Mouse (Mus musculus) forebrain, embryonic 15.5 days (tissue): ENCODE results near the gene Dnaic2. TPM values are rescaled to one million over a fixed set of nuclear protein-coding genes. Genes with fewer than 3 reads are reported as not detected.

Experiments
- ATAC-seq: fragments of 200-750 bp; cut with Nextera tagmentation; replicated peaks from 2 replicates; pipeline ENCODE4 v1.8.0; 2017; ENCODE audit warnings: mild to moderate bottlenecking, moderate TSS enrichment, moderate library complexity
- H3K27ac ChIP-seq: fragments of 300-500 bp; sonication (generic); replicated peaks from 2 replicates; pipeline ENCODE4 v1.5.1; 2015; ENCODE audit warnings: mild to moderate bottlenecking, inconsistent platforms
- H3K27me3 ChIP-seq: fragments of 300-500 bp; sonication (generic); 2 replicates; pipeline ENCODE4 v1.6.1; 2015; ENCODE audit warnings: inconsistent platforms
- H3K36me3 ChIP-seq: fragments of 300-500 bp; sonication (generic); 2 replicates; pipeline ENCODE4 v1.6.1; 2015; ENCODE audit warnings: mild to moderate bottlenecking, inconsistent platforms
- H3K4me1 ChIP-seq: fragments of 300-500 bp; sonication (generic); 2 replicates; pipeline ENCODE4 v1.6.1; 2015; ENCODE audit warnings: inconsistent platforms
- H3K4me2 ChIP-seq: fragments of 300-500 bp; sonication (generic); replicated peaks from 2 replicates; pipeline ENCODE4 v1.6.1; 2015; ENCODE audit warnings: mild to moderate bottlenecking, inconsistent platforms
- H3K4me3 ChIP-seq: fragments of 300-500 bp; sonication (generic); 2 replicates; pipeline ENCODE4 v1.5.1; 2015; ENCODE audit warnings: mild to moderate bottlenecking, inconsistent platforms
- H3K9ac ChIP-seq: fragments of 300-500 bp; sonication (generic); replicated peaks from 2 replicates; pipeline ENCODE4 v1.6.1; 2015; ENCODE audit warnings: mild to moderate bottlenecking, inconsistent platforms
- H3K9me3 ChIP-seq: fragments of 300-500 bp; sonication (generic); 2 replicates; pipeline ENCODE4 v1.6.1; 2016; ENCODE audit warnings: inconsistent platforms
- WGBS: fragments of 180-500 bp; shearing (Covaris S2); methylation state at CpG from one replicate; pipeline ENCODE4 v1.1.7; 2015; ENCODE audit warnings: mixed read lengths; 5-methylcytosine and 5-hydroxymethylcytosine counted together
- polyA plus RNA-seq: library from polyadenylated mRNA; unstranded; fragments of >200 nt; fragmentation: Nextera tagmentation; extraction: Ambion mirVana; gene quantifications from 2 replicates; pipeline ENCODE4 v1.2.1, GENCODE M21; 2015

Gene Dnaic2
- polyA plus RNA-seq, 1 experiment from 2014 or later = 2.6 TPM

- Histone ChIP-seq H3K27me3 (no peaks in the 10 kb centered on the region), H3K9me3 (no peaks in the 10 kb centered on the region), H3K9ac (no peak overlapping the region), H3K27ac (peak overlapping the region; percentile 70), H3K4me1 (peaks cover 29% of the 10 kb centered on the region), H3K4me2 (peak overlapping the region; percentile 24), H3K36me3 (peaks cover 3% of the 10 kb centered on the region; the same call in 1 of the 2 replicates), H3K4me3 (no peak overlapping the region)
- 22% methylated on average over 22 of the region's 22 CpGs for WGBS
- ATAC-seq = peak; percentile 86
Observed at GRCm38 (mm10) chr11:114704071-114704913, 22.9 kb upstream of the Dnaic2 start.

GRCm38 (mm10) chr11:114706358-114706757 is 20.9 kb upstream of the Dnaic2 start:
- H3K27ac ChIP-seq = no peak overlapping the region
- 89% methylated on average over 5 of the region's 5 CpGs for WGBS
- no peak overlapping the region for H3K4me2 ChIP-seq
- no peak overlapping the region for H3K9ac ChIP-seq
- no peaks in the 10 kb centered on the region for H3K9me3 ChIP-seq
- no peak for ATAC-seq
- H3K4me1 ChIP-seq = peaks cover 29% of the 10 kb centered on the region
- H3K36me3 ChIP-seq = peaks cover 3% of the 10 kb centered on the region; the same call in 1 of the 2 replicates
- no peaks in the 10 kb centered on the region for H3K27me3 ChIP-seq
- H3K4me3 ChIP-seq = no peak overlapping the region

DNA sequence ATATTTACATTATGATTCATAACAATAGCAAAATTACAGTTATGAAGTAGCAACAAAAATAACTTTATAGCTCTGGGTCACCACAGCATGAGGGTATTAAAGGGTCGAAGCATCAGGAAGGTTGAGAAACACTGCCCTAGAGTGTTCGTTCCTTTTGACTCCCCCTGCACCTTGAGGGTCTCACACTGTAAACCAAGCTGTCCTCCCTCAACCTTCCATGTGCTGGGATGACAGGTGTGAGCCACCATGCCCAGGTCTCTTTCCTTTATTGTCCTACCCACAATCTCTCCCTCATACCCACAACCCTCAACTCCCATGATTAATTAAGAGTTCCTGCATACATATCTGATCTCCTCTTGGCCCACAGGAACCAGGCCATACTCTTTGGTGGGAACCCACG is 15.8 kb upstream of the Dnaic2 start:
- H3K4me1 ChIP-seq = no peaks in the 10 kb centered on the region
- H3K27ac ChIP-seq = no peak overlapping the region
- ATAC-seq = no peak
- WGBS = 96% methylated on average over 3 of the region's 3 CpGs
- peaks cover 3% of the 10 kb centered on the region; the same call in 1 of the 2 replicates for H3K36me3 ChIP-seq
- no peak overlapping the region for H3K4me2 ChIP-seq
- H3K4me3 ChIP-seq = no peak overlapping the region
- no peaks in the 10 kb centered on the region for H3K27me3 ChIP-seq
- no peaks in the 10 kb centered on the region for H3K9me3 ChIP-seq
- no peak overlapping the region for H3K9ac ChIP-seq

DNA sequence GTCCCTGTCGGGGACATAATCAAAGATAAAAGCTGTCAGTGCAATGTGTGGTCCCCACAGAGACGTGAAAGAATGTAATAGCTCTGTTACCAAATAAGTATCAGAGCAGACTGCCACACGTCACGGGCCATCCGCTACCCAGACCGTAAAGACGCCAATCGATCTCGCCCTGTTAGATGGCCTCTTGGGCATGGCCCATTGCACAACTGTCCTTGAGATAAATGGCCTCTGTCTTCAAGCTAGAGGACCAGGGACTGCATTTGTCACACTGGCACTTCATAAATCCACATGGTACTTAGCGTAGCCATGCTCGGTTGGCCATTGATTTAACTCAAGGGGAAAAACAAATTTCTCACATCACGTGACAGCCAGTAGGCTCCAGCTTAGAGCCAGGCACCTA is 15.3 kb upstream of the Dnaic2 start:
- 91% methylated on average over 12 of the region's 12 CpGs for WGBS
- no peaks in the 10 kb centered on the region for H3K27me3 ChIP-seq
- no peak for ATAC-seq
- no peak overlapping the region for H3K4me3 ChIP-seq
- no peak overlapping the region for H3K9ac ChIP-seq
- H3K9me3 ChIP-seq = no peaks in the 10 kb centered on the region
- H3K27ac ChIP-seq = no peak overlapping the region
- H3K36me3 ChIP-seq = peaks cover 3% of the 10 kb centered on the region; the same call in 1 of the 2 replicates
- H3K4me2 ChIP-seq = no peak overlapping the region
- H3K4me1 ChIP-seq = no peaks in the 10 kb centered on the region

- Histone ChIP-seq H3K4me2 (no peak overlapping the region), H3K9ac (no peak overlapping the region), H3K9me3 (no peaks in the 10 kb centered on the region), H3K27ac (no peak overlapping the region), H3K4me1 (no peaks in the 10 kb centered on the region), H3K36me3 (no peaks in the 10 kb centered on the region), H3K4me3 (no peak overlapping the region), H3K27me3 (no peaks in the 10 kb centered on the region)
- ATAC-seq = no peak
- WGBS = 90% methylated on average over 6 of the region's 6 CpGs
Observed at GRCm38 (mm10) chr11:114714526-114714925, 12.7 kb upstream of the Dnaic2 start.

- Histone ChIP-seq H3K36me3 (no peaks in the 10 kb centered on the region), H3K27me3 (no peaks in the 10 kb centered on the region), H3K4me1 (no peaks in the 10 kb centered on the region), H3K4me3 (no peak overlapping the region), H3K9ac (no peak overlapping the region), H3K4me2 (no peak overlapping the region), H3K27ac (no peak overlapping the region), H3K9me3 (no peaks in the 10 kb centered on the region)
- WGBS = 75% methylated on average over 7 of the region's 7 CpGs
- no peak for ATAC-seq
Observed at GRCm38 (mm10) chr11:114715531-114715930, 11.7 kb upstream of the Dnaic2 start.

GRCm38 (mm10) chr11:114720535-114720934 is 6.7 kb upstream of the Dnaic2 start:
- H3K9ac ChIP-seq = no peak overlapping the region
- no peak overlapping the region for H3K4me2 ChIP-seq
- peaks cover 6% of the 10 kb centered on the region; the same call in 1 of the 2 replicates for H3K4me1 ChIP-seq
- no peak for ATAC-seq
- H3K27ac ChIP-seq = no peak overlapping the region
- WGBS = 95% methylated on average over 10 of the region's 10 CpGs
- H3K27me3 ChIP-seq = no peaks in the 10 kb centered on the region
- no peaks in the 10 kb centered on the region for H3K36me3 ChIP-seq
- no peaks in the 10 kb centered on the region for H3K9me3 ChIP-seq
- no peak overlapping the region for H3K4me3 ChIP-seq

DNA sequence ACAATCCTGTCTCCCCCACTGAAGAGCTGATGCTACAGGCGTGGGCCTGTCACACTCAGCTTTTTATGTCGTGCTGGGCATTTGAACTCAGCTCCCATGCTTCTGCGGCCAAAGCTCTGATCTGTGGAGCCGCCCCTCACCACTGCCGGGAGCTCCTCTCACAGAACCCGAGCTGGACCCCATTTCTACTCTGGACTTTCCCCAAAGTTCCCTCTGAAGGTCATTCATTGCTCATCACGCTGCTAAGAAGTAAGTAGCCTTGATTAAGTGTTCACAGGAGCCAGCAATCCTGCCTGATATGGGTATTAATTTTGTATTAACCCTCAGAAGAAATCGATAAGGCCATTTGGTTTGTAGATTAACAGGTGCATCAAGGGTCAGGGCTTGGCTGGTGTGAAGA is 4.8 kb upstream of the Dnaic2 start:
- H3K9me3 ChIP-seq = no peaks in the 10 kb centered on the region
- no peaks in the 10 kb centered on the region for H3K36me3 ChIP-seq
- no peak overlapping the region for H3K27ac ChIP-seq
- H3K9ac ChIP-seq = no peak overlapping the region
- H3K4me2 ChIP-seq = no peak overlapping the region
- no peak for ATAC-seq
- no peaks in the 10 kb centered on the region for H3K27me3 ChIP-seq
- peaks cover 13% of the 10 kb centered on the region for H3K4me1 ChIP-seq
- WGBS = 86% methylated on average over 8 of the region's 8 CpGs
- no peak overlapping the region for H3K4me3 ChIP-seq

DNA sequence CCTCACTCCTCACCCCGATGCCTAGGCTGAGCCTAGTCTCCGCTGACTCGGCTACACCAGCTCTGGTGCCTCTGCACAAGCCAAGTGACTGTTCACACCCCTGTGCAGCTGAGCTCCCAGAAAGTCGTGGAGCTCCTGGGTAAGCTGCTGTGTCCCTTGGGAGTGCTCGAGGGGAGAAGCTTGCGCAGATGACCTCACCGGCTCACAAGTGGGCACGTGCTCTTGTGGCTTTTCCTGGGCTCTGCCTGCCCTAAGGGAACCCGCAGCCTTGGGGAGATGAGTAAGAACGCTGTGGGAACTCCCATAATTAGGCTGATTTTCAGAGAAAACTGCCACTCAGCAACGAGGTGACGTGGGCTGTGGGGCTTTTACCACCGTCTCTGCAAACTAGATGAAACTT is 4.2 kb upstream of the Dnaic2 start:
- Histone ChIP-seq H3K4me3 (no peak overlapping the region), H3K4me2 (no peak overlapping the region), H3K9me3 (no peaks in the 10 kb centered on the region), H3K36me3 (no peaks in the 10 kb centered on the region), H3K9ac (no peak overlapping the region), H3K27ac (no peak overlapping the region), H3K4me1 (peaks cover 18% of the 10 kb centered on the region), H3K27me3 (no peaks in the 10 kb centered on the region)
- 71% methylated on average over 13 of the region's 13 CpGs for WGBS
- ATAC-seq = no peak

- 58% methylated on average over 11 of the region's 11 CpGs for WGBS
- Histone ChIP-seq H3K9me3 (no peaks in the 10 kb centered on the region), H3K27me3 (no peaks in the 10 kb centered on the region), H3K9ac (no peak overlapping the region), H3K4me3 (no peak overlapping the region), H3K27ac (no peak overlapping the region), H3K36me3 (no peaks in the 10 kb centered on the region), H3K4me2 (no peak overlapping the region), H3K4me1 (peaks cover 18% of the 10 kb centered on the region)
- ATAC-seq = no peak
Observed at GRCm38 (mm10) chr11:114724787-114725590, 2.2 kb upstream of the Dnaic2 start.

GRCm38 (mm10) chr11:114727826-114728186 is 598 bp downstream of the Dnaic2 start:
- H3K4me1 ChIP-seq = peaks cover 18% of the 10 kb centered on the region
- H3K9ac ChIP-seq = 0 out of 2 replicates have a peak overlapping the region, but pooled peaks have one; percentile 10
- H3K9me3 ChIP-seq = no peaks in the 10 kb centered on the region
- no peak overlapping the region for H3K4me3 ChIP-seq
- H3K4me2 ChIP-seq = peak overlapping the region; percentile 51
- H3K27ac ChIP-seq = no peak overlapping the region
- 25% methylated on average over 5 of the region's 5 CpGs for WGBS
- H3K36me3 ChIP-seq = no peaks in the 10 kb centered on the region
- ATAC-seq = no peak
- H3K27me3 ChIP-seq = no peaks in the 10 kb centered on the region

DNA sequence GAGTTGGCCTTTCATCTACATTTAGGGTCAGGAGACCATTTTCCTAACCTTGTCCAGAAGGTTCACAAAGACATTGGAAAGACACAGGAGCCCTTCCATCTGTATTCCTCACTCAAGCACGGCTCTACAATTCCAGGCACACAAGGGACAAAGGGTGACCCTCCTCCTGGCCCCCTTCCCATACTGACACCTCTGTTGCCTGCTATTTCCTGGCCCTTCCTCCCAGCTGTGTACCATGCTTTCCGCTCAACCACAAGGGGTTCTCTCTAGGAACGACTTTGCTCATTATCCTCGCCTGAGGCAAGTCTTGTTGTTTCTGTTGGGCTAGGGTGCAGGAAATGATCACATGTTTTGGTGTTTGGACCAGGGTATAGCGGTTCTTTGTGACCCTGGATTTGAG is 1.1 kb downstream of the Dnaic2 start:
- Histone ChIP-seq H3K27me3 (no peaks in the 10 kb centered on the region), H3K4me3 (no peak overlapping the region), H3K27ac (no peak overlapping the region), H3K36me3 (no peaks in the 10 kb centered on the region), H3K9me3 (no peaks in the 10 kb centered on the region), H3K4me1 (peaks cover 18% of the 10 kb centered on the region), H3K4me2 (no peak overlapping the region), H3K9ac (no peak overlapping the region)
- WGBS = 48% methylated on average over 5 of the region's 5 CpGs
- no peak for ATAC-seq
